Mouse (Mus musculus) heart, embryonic 11.5 days (tissue): ENCODE data around the gene Map4k5. TPM values are rescaled to one million over a fixed set of nuclear protein-coding genes. Genes with fewer than 3 reads are reported as not detected.

Experiments
- ATAC-seq: fragments of 200-750 bp; cut with Nextera tagmentation; replicated peaks from 2 replicates; pipeline ENCODE4 v1.8.0; 2017; ENCODE audit warnings: moderate library complexity; ENCODE audit not compliant: insufficient number of reproducible peaks, low FRiP score, low TSS enrichment
- H3K27ac ChIP-seq: fragments of 300-500 bp; sonication (generic); 2 replicates; pipeline ENCODE4 v1.5.1; 2014; ENCODE audit warnings: mild to moderate bottlenecking, low read depth, low read length
- H3K27me3 ChIP-seq: fragments of 300-500 bp; sonication (generic); 2 replicates; pipeline ENCODE4 v1.6.1; 2014; ENCODE audit warnings: mild to moderate bottlenecking, low read length, mixed read lengths; ENCODE audit not compliant: control insufficient read depth, insufficient read depth
- H3K36me3 ChIP-seq: fragments of 300-500 bp; sonication (generic); 2 replicates; pipeline ENCODE4 v1.6.1; 2014; ENCODE audit warnings: mild to moderate bottlenecking, low read length, moderate library complexity, mixed read lengths; ENCODE audit not compliant: control insufficient read depth, insufficient read depth
- H3K4me1 ChIP-seq: fragments of 300-500 bp; sonication (generic); 2 replicates; pipeline ENCODE4 v1.6.1; 2014; ENCODE audit warnings: low read length; ENCODE audit not compliant: control insufficient read depth, insufficient read depth
- H3K4me2 ChIP-seq: fragments of 300-500 bp; sonication (generic); 2 replicates; pipeline ENCODE4 v1.6.1; 2014; ENCODE audit warnings: mild to moderate bottlenecking, moderate library complexity
- H3K4me3 ChIP-seq: fragments of 300-500 bp; sonication (generic); 2 replicates; pipeline ENCODE4 v1.5.1; 2014; ENCODE audit warnings: low read depth, low read length
- H3K9ac ChIP-seq: fragments of 300-500 bp; sonication (generic); 2 replicates; pipeline ENCODE4 v1.6.1; 2014; ENCODE audit warnings: mild to moderate bottlenecking, low read depth, low read length, moderate library complexity
- H3K9me3 ChIP-seq: fragments of 300-500 bp; sonication (generic); replicated peaks from 2 replicates; pipeline ENCODE4 v1.6.1; 2016; ENCODE audit warnings: low read length; ENCODE audit not compliant: control insufficient read depth
- WGBS: fragments of 180-500 bp; shearing (Covaris S2); extraction: QIAGEN DNeasy Blood & Tissue Kit; methylation state at CpG from one replicate; pipeline ENCODE4 v1.1.7; 2014; ENCODE audit not compliant: insufficient replicate concordance; 5-methylcytosine and 5-hydroxymethylcytosine counted together
- polyA plus RNA-seq: library from polyadenylated mRNA; unstranded; fragments of >200 nt; fragmentation: Nextera tagmentation; extraction: Ambion mirVana; gene quantifications from 2 replicates; pipeline ENCODE4 v1.2.1, GENCODE M21; 2014

Map4k5 gene
- polyA plus RNA-seq, 1 experiment from 2014 or later, result 32.6 TPM

DNA sequence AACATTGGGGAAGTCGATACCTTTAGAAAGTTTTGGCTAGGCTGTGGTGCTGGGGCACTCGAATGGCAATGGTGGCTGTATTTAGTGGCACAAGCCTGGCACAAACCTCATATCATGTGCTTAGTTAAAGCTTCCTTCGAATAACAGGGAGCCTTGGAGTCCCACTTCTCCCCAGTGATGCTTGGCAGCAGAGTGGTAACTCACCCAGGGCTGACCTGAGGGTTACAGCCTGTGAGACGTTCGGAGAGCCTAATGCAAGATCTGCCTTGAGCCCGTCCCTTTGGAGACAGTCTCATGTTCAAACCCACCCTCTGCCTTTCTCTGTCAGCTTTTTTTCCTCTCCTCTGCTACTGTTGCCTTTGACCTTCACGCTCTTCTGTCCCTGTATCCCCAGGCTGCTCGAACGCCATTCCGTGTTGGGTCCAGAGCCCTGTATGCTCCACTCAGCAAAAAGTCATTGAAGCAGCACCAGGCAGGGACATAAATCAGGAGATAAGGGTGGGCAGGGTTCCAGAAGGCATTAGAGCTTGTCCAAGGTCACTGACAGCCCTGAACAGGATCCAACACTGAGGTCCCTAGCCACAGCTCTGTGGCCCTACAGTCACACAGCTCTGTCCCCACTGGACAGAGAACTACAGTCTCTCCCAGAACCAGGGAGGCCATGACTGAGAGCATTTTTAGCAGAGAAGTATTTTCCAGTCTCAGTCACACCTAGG lies 110.9 kb downstream of the Map4k5 start:
- ATAC-seq, result 0 out of 2 replicates have a peak, but pooled peaks have one; percentile 37
- H3K4me2 ChIP-seq, result no peak overlapping the region
- H3K9ac ChIP-seq, result no peak overlapping the region; the same call in 1 of the 2 replicates
- H3K36me3 ChIP-seq, result no peaks in the 10 kb centered on the region
- 66% methylated on average over 10 of the region's 10 CpGs for WGBS
- H3K4me3 ChIP-seq, result no peak overlapping the region
- H3K4me1 ChIP-seq, result peaks cover 5% of the 10 kb centered on the region
- no peaks in the 10 kb centered on the region for H3K9me3 ChIP-seq
- H3K27me3 ChIP-seq, result no peaks in the 10 kb centered on the region
- peak overlapping the region; percentile 76 for H3K27ac ChIP-seq

DNA sequence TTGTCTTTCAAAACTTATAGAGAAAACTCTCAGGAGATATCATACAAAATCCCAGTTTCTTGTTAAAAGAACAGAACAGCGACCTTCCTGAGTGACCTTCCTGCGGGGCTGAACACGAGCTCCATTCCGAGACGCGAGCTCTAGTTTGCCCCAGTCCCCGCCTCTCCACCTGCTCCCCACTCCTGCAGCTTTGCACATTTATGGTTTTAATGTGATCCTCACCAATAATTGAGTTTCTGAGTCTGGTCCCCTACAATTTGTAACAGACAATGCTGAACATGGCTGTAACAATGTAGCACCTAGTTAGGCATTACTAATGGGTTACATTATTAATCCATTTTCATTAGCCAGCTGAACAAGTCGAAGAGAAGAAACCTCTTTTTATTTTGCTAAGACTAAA lies 111.5 kb downstream of the Map4k5 start:
- Histone ChIP-seq H3K36me3 (no peaks in the 10 kb centered on the region), H3K4me1 (peaks cover 10% of the 10 kb centered on the region), H3K9ac (no peak overlapping the region), H3K9me3 (no peaks in the 10 kb centered on the region), H3K27ac (no peak overlapping the region), H3K27me3 (no peaks in the 10 kb centered on the region), H3K4me2 (no peak overlapping the region), H3K4me3 (no peak overlapping the region)
- ATAC-seq, result no peak
- 88% methylated on average over 8 of the region's 8 CpGs for WGBS

DNA sequence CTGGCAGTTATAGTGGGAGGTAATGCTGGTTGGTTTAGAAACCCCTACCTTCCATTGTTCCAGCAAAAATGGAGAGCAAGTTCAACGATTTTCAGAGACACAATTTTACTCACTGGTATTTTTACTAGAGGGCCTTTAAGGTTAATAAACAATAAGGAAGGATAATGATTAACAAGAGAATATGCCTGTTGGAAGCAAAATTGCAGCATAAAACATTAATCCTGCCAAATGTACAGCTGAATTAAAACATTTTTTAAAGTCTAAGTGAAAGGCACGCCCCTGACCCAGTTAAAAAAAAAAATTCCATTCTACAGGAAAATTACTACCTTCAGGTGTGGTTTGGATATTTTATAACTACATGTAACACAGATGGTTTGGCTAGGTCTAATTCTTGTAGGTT lies 115.0 kb downstream of the Map4k5 start:
- Histone ChIP-seq H3K4me3 (no peak overlapping the region), H3K27me3 (no peaks in the 10 kb centered on the region), H3K4me2 (no peak overlapping the region), H3K4me1 (peaks cover 11% of the 10 kb centered on the region), H3K27ac (no peak overlapping the region), H3K36me3 (no peaks in the 10 kb centered on the region), H3K9ac (no peak overlapping the region), H3K9me3 (no peaks in the 10 kb centered on the region)
- no peak for ATAC-seq
- WGBS, result 79% methylated on average over 2 of the region's 2 CpGs

DNA sequence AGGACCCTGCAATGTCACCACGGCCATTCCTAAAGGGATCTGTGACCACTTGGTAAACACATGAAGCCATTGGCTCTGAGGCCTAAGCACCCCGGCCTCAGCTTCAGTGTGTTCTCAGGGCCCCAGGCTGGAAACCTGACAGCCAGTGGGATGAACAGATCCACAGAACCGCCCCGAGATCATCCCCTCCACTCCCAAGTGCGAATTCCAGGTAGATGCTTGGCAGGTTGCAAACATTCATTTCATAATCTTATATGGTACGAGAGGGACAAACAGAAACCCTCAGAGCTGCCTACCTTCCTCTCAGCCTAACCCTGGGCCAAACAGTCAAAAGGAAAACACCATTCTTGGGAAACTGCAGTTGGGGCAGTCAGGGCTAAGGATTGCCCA lies 115.7 kb downstream of the Map4k5 start:
- Histone ChIP-seq H3K27ac (no peak overlapping the region), H3K4me3 (no peak overlapping the region), H3K9ac (no peak overlapping the region), H3K36me3 (no peaks in the 10 kb centered on the region), H3K27me3 (no peaks in the 10 kb centered on the region), H3K9me3 (no peaks in the 10 kb centered on the region), H3K4me1 (peaks cover 10% of the 10 kb centered on the region), H3K4me2 (no peak overlapping the region)
- WGBS, result 90% methylated on average over 6 of the region's 6 CpGs
- no peak for ATAC-seq

DNA sequence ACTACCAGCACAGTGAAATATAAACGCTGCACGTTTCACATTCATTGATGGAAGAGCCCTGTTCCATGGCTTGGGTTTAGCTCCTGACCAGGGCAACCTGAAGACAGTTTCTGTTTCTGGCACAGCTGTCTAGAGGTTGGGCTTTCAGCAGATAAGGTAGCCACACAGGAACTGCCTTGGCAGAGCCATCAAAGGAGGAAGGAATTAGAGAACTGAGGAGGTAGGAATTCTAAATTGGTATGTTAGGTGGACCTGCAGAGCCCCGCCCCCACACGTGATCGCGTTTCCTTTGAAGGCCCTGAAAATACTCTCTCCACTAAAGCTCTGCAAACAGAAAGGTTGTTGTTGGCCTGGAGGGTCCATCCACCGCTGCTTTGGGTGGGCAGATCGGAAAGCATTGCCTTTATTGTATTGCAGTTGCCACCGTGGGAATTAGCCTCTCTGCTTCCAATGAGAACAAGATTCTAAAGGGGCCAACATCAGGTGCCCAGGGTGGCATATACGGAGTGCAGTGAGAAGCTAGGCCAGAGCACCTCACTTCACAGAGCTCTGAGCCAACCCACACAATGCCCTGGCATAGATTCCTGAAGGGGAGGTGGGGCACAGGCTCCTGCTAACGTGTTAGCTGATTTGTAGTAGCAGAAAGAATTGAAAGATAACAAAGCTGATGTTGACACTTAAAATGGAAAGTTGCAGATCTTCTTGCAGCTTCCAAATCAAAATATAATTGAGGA lies 116.2 kb downstream of the Map4k5 start:
- Histone ChIP-seq H3K36me3 (no peaks in the 10 kb centered on the region), H3K4me1 (peaks cover 6% of the 10 kb centered on the region; the same call in 1 of the 2 replicates), H3K4me2 (no peak overlapping the region), H3K27me3 (no peaks in the 10 kb centered on the region), H3K9me3 (no peaks in the 10 kb centered on the region), H3K27ac (no peak overlapping the region), H3K4me3 (no peak overlapping the region), H3K9ac (no peak overlapping the region)
- no peak for ATAC-seq
- 55% methylated on average over 11 of the region's 11 CpGs for WGBS

DNA sequence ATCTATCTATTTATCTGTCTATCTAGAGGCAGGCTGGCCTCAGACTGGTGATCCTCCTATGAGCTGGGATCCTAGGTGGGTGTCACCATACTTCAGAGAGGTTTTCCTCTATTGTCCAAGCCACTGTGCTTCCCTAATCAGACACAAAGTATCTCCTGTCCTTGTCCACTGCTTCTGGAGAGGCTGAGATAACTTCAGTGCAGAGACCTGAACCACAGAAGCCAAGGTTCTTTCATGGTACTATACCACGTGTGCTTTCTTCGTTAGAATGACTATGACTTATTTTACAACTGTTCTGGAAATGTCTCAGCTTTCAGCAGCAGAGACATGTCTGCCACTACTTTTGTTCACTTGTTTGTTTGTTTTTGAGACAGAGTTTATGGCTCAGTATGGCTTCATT lies 124.2 kb downstream of the Map4k5 start:
- Histone ChIP-seq H3K9me3 (no peaks in the 10 kb centered on the region), H3K4me1 (0 out of 2 replicates have a peak, but pooled peaks cover 6% of the 10 kb centered on the region)
- 62% methylated on average over 2 of the region's 2 CpGs for WGBS

DNA sequence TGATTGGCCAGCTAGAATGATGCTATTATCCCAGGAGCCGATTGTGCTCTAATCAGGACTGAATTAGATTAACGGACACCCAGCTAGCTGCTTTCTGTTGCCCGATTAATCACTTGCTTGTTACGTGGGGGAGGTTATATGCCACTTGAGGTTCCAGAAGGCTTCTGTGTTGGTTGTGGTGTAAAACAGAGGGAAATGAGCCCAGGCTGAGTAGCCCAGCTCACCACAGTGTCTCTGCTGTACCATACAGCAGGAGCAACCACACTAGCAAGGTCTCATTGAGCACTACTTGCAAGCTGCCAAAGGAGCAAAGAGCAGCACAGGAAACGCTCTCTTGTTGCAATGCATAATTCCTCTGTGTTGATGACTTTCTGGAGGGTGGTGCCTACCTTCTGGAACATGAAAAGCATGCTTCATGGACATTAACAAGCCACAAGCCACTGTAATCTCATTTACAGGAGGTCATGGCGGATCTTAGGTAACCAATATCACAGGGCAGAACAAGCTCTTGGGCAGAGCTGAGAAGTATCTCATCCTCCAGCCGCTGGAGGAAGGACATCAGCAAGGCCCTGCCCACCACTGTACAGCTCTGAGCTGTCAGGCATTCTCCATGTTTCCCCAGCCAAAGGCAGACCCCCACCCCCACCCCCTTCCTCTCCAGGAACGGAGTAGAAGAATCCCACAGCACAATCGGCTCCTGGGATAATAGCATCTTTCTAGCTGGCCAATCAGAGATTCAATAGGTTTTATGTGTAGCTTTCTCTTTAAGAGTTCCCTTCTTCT lies 125.3 kb downstream of the Map4k5 start:
- Histone ChIP-seq H3K27ac (no peak overlapping the region), H3K27me3 (no peaks in the 10 kb centered on the region), H3K4me1 (0 out of 2 replicates have a peak, but pooled peaks cover 6% of the 10 kb centered on the region), H3K36me3 (no peaks in the 10 kb centered on the region), H3K9ac (no peak overlapping the region), H3K4me2 (no peak overlapping the region), H3K4me3 (no peak overlapping the region), H3K9me3 (no peaks in the 10 kb centered on the region)
- WGBS, result 58% methylated on average over 9 of the region's 9 CpGs
- no peak for ATAC-seq

More for the DNA sequence above, 124.2 kb downstream of the Map4k5 start:
- Histone ChIP-seq H3K27ac (no peak overlapping the region), H3K27me3 (no peaks in the 10 kb centered on the region), H3K4me3 (no peak overlapping the region), H3K4me2 (no peak overlapping the region), H3K9ac (no peak overlapping the region), H3K36me3 (no peaks in the 10 kb centered on the region)
- ATAC-seq, result no peak; the same call in 1 of the 2 replicates

DNA sequence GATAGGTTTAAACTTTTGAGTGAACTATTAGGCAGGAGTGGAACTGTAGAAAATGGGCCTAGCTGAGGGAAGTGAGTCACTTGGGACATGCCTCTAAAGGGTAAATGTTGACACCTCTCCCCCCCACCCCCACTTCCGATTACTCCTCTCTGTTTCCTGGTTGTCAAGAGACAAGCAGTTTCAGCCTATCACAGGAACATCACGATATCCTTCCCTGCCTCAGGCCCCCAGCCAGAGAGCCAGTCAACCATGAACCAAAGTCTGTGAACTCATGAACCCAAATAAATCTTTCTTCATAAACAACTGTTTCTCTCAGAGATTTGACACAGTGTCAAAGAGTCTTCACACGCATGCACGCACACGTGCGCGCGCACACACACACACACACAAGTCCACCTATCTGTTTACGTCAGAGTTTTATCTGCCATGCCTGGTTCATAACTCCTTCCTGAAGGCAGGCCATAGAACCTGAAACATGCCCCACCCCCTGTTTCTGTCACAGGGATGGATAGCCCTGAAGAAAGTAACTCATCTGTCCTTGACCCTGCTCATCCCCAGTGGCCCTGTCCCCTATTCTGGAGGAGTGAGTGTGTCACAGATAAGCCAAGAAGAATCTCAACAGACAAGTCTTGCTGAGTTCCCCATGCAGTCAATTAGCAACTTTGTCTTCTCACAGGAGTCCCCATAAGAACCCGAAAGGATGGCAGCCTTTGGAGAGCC lies 126.7 kb downstream of the Map4k5 start:
- WGBS, result 73% methylated on average over 10 of the region's 10 CpGs
- no peaks in the 10 kb centered on the region for H3K27me3 ChIP-seq
- 0 out of 2 replicates have a peak, but pooled peaks cover 6% of the 10 kb centered on the region for H3K4me1 ChIP-seq
- no peak overlapping the region for H3K27ac ChIP-seq
- no peak for ATAC-seq
- H3K9ac ChIP-seq, result no peak overlapping the region
- no peaks in the 10 kb centered on the region for H3K9me3 ChIP-seq
- H3K4me2 ChIP-seq, result no peak overlapping the region
- no peak overlapping the region for H3K4me3 ChIP-seq
- no peaks in the 10 kb centered on the region for H3K36me3 ChIP-seq
